Mouse (Mus musculus) WW6 (cell line): Measurements from ENCODE around the gene Rbfox1.

Experiments
- DNase-seq: peaks from one replicate; pipeline ENCODE4 v3.0.0-alpha.2; 2013; ENCODE audit warnings: low read depth, low spot score

The Rbfox1 gene

GRCm38 (mm10) chr16:7226000-7226399 is 1340.8 kb downstream of the Rbfox1 start:
- DNase-seq: no peak

GRCm38 (mm10) chr16:7228246-7228645 is 1343.1 kb downstream of the Rbfox1 start:
- DNase-seq: no peak

- DNase-seq: no peak
Measured at GRCm38 (mm10) chr16:7229232-7229631, 1344.1 kb downstream of the Rbfox1 start.

- DNase-seq: no peak
Measured at GRCm38 (mm10) chr16:7241627-7242026, 1356.5 kb downstream of the Rbfox1 start.

- DNase-seq: no peak
Measured at GRCm38 (mm10) chr16:7242501-7242900, 1357.3 kb downstream of the Rbfox1 start.

GRCm38 (mm10) chr16:7244382-7244781 is 1359.2 kb downstream of the Rbfox1 start:
- no peak for DNase-seq

GRCm38 (mm10) chr16:7251696-7252095 is 1366.5 kb downstream of the Rbfox1 start:
- DNase-seq: no peak

GRCm38 (mm10) chr16:7257366-7257765 is 1372.2 kb downstream of the Rbfox1 start:
- DNase-seq: no peak

GRCm38 (mm10) chr16:7263261-7263660 is 1378.1 kb downstream of the Rbfox1 start:
- DNase-seq: no peak

- no peak for DNase-seq
Measured at GRCm38 (mm10) chr16:7265715-7266114, 1380.6 kb downstream of the Rbfox1 start.

- DNase-seq: no peak
Measured at GRCm38 (mm10) chr16:7275501-7275900, 1390.3 kb downstream of the Rbfox1 start.

GRCm38 (mm10) chr16:7275901-7276300 is 1390.7 kb downstream of the Rbfox1 start:
- DNase-seq: no peak

- no peak for DNase-seq
Measured at GRCm38 (mm10) chr16:7279544-7279943, 1394.4 kb downstream of the Rbfox1 start.

- DNase-seq: no peak
Measured at GRCm38 (mm10) chr16:7282257-7282656, 1397.1 kb downstream of the Rbfox1 start.

- no peak for DNase-seq
Measured at GRCm38 (mm10) chr16:7292985-7293805, 1408.0 kb downstream of the Rbfox1 start.

- no peak for DNase-seq
Measured at GRCm38 (mm10) chr16:7302416-7302815, 1417.3 kb downstream of the Rbfox1 start.

- no peak for DNase-seq
Measured at GRCm38 (mm10) chr16:7329196-7329595, 1444.0 kb downstream of the Rbfox1 start.

GRCm38 (mm10) chr16:7341186-7341585 is 1456.0 kb downstream of the Rbfox1 start:
- no peak for DNase-seq

- no peak for DNase-seq
Measured at GRCm38 (mm10) chr16:7345298-7345697, 1460.1 kb downstream of the Rbfox1 start.

GRCm38 (mm10) chr16:7346001-7346625 is 1461.0 kb downstream of the Rbfox1 start:
- no peak for DNase-seq

GRCm38 (mm10) chr16:7347522-7348165 is 1462.5 kb downstream of the Rbfox1 start:
- DNase-seq: no peak

GRCm38 (mm10) chr16:7352808-7353207 is 1467.7 kb downstream of the Rbfox1 start:
- no peak for DNase-seq

- no peak for DNase-seq
Measured at GRCm38 (mm10) chr16:7354116-7354515, 1469.0 kb downstream of the Rbfox1 start.
